Mouse (Mus musculus): ENCODE measurements at regions not wholly inside any gene's neighbourhood (a gene's known extent, or its start where the extent isn't known, plus 50 kb on each side); places are given as distances from the start of the nearest gene placed in this dataset.

GRCm38 (mm10) chr15:52236220-52236619 is 1648.5 kb upstream of the Gm7489 start:
- no peak for TF ChIP-seq CTCF (IDR thresholded peaks at IDR 0.05; ENCODE audit: borderline replicate concordance, control insufficient read depth, extremely low read depth, insufficient read depth, low read length, poor library complexity)
- no peak for TF ChIP-seq POLR2A (IDR thresholded peaks at IDR 0.05; ENCODE audit: control insufficient read depth, extremely low read depth, insufficient read depth, low read length, poor library complexity)

Measured in thymus, adult 2 months (tissue).